Mouse (Mus musculus) bone marrow, adult 2 months (tissue): ENCODE results near the gene Rgs7. TPM values are rescaled to one million over a fixed set of nuclear protein-coding genes. Genes with fewer than 3 reads are reported as not detected.

Source experiments
- H3K27ac ChIP-seq: fragments of 200-500 bp; 2 replicates; pipeline ENCODE4 v1.5.1; 2012; ENCODE audit warnings: low read depth, mild to moderate bottlenecking, control low read depth, inconsistent platforms, low read length; ENCODE audit not compliant: control insufficient read depth, poor library complexity, insufficient read depth
- H3K4me1 ChIP-seq: fragments of 200-500 bp; 2 replicates; pipeline ENCODE4 v1.6.1; 2011; ENCODE audit warnings: low read length; ENCODE audit not compliant: control insufficient read depth, insufficient read depth
- H3K4me3 ChIP-seq: fragments of 200-500 bp; replicated peaks from 2 replicates; pipeline ENCODE3; 2011; ENCODE audit warnings: mild to moderate bottlenecking, low read depth, low read length, control low read depth; ENCODE audit not compliant: control insufficient read depth
- CTCF ChIP-seq: fragments of 200-500 bp; IDR thresholded peaks from 2 replicates; pipeline ENCODE4 v1.5.1; 2011; ENCODE audit warnings: low read length, control low read depth; ENCODE audit not compliant: control insufficient read depth, insufficient read depth
- POLR2A ChIP-seq: fragments of 200-500 bp; IDR thresholded peaks from 2 replicates; pipeline ENCODE4 v1.6.1; 2011; ENCODE audit warnings: low read depth, mild to moderate bottlenecking, control low read depth, low read length, borderline replicate concordance; ENCODE audit not compliant: control insufficient read depth
- WGBS: fragments of 180-500 bp; shearing (Covaris S2); methylation state at CpG from one replicate; pipeline ENCODE4 v1.1.7; 2018; 5-methylcytosine and 5-hydroxymethylcytosine counted together
- polyA plus RNA-seq: library from polyadenylated mRNA; stranded (reverse); fragments of >200 nt; gene quantifications from 2 replicates; pipeline ENCODE4 v1.2.4, GENCODE M21; 2011; ENCODE audit warnings: low replicate concordance; ENCODE audit not compliant: missing spikeins, insufficient read depth, insufficient read length

Rgs7 gene
- polyA plus RNA-seq, 1 experiment: not detected

GRCm38 (mm10) chr1:175174918-175175675 lies 317.2 kb downstream of the Rgs7 start:
- H3K4me3 ChIP-seq: no peak overlapping the region
- 66% methylated on average over 5 of the region's 5 CpGs for WGBS

GRCm38 (mm10) chr1:175155469-175155868 lies 336.8 kb downstream of the Rgs7 start:
- WGBS: 76% methylated on average over 1 of the region's 1 CpGs

More at GRCm38 (mm10) chr1:175174918-175175675, 317.2 kb downstream of the Rgs7 start:
- TF ChIP-seq CTCF: no peak
- no peak for TF ChIP-seq POLR2A
- no peak overlapping the region for H3K27ac ChIP-seq
- H3K4me1 ChIP-seq: no peaks in the 10 kb centered on the region

GRCm38 (mm10) chr1:175143051-175143450 lies 349.2 kb downstream of the Rgs7 start:
- Histone ChIP-seq H3K4me3 (no peak overlapping the region), H3K4me1 (no peaks in the 10 kb centered on the region), H3K27ac (no peak overlapping the region)
- 71% methylated on average over 4 of the region's 4 CpGs for WGBS
- TF ChIP-seq CTCF: no peak
- TF ChIP-seq POLR2A: no peak

More at GRCm38 (mm10) chr1:175155469-175155868, 336.8 kb downstream of the Rgs7 start:
- TF ChIP-seq CTCF (no peak), POLR2A (no peak)
- Histone ChIP-seq H3K27ac (no peak overlapping the region), H3K4me3 (no peak overlapping the region), H3K4me1 (no peaks in the 10 kb centered on the region)

- Histone ChIP-seq H3K4me3 (no peak overlapping the region), H3K4me1 (no peaks in the 10 kb centered on the region), H3K27ac (no peak overlapping the region)
- 65% methylated on average over 2 of the region's 2 CpGs for WGBS
- TF ChIP-seq CTCF (no peak), POLR2A (no peak)
Measured at GRCm38 (mm10) chr1:175128525-175128924, 363.8 kb downstream of the Rgs7 start.

- 85% methylated on average over 3 of the region's 3 CpGs for WGBS
- Histone ChIP-seq H3K27ac (no peak overlapping the region), H3K4me3 (no peak overlapping the region), H3K4me1 (no peaks in the 10 kb centered on the region)
- TF ChIP-seq CTCF (no peak), POLR2A (no peak)
Measured at GRCm38 (mm10) chr1:175124416-175124815, 367.9 kb downstream of the Rgs7 start.

GRCm38 (mm10) chr1:175118904-175119555 lies 373.3 kb downstream of the Rgs7 start:
- TF ChIP-seq CTCF: no peak
- no peak for TF ChIP-seq POLR2A
- Histone ChIP-seq H3K4me1 (no peaks in the 10 kb centered on the region), H3K27ac (no peak overlapping the region), H3K4me3 (no peak overlapping the region)
- whole genome bisulfite sequencing: 50% methylated on average over 4 of the region's 4 CpGs

- H3K4me3 ChIP-seq: no peak overlapping the region
- 73% methylated on average over 1 of the region's 1 CpGs for WGBS
- no peak overlapping the region for H3K27ac ChIP-seq
- H3K4me1 ChIP-seq: no peaks in the 10 kb centered on the region
- no peak for TF ChIP-seq POLR2A
- no peak for TF ChIP-seq CTCF
Measured at GRCm38 (mm10) chr1:175108270-175108860, 383.9 kb downstream of the Rgs7 start.

GRCm38 (mm10) chr1:175106315-175106714 lies 386.0 kb downstream of the Rgs7 start:
- TF ChIP-seq CTCF (no peak), POLR2A (no peak)
- Histone ChIP-seq H3K4me1 (no peaks in the 10 kb centered on the region), H3K4me3 (no peak overlapping the region), H3K27ac (no peak overlapping the region)
- WGBS: 22% methylated on average over 1 of the region's 1 CpGs
